Mouse (Mus musculus) limb, embryonic 14.5 days (tissue): ENCODE data around the gene Angptl2. TPM values are rescaled to one million over a fixed set of nuclear protein-coding genes. Genes with fewer than 3 reads are reported as not detected.
A peak's percentile ranks its signal among the peaks of the same experiment; 100 is the strongest.

Experiments used
- ATAC-seq: fragments of 200-750 bp; cut with Nextera tagmentation; 2 replicates; pipeline ENCODE4 v1.8.0; 2017; ENCODE audit warnings: low read depth, moderate number of reproducible peaks, moderate TSS enrichment; ENCODE audit not compliant: low FRiP score
- DNase-seq: peaks from one replicate; pipeline ENCODE4 v3.0.0-alpha.2; 2015; ENCODE audit warnings: low spot score
- H3K27ac ChIP-seq: fragments of 300-500 bp; sonication (generic); replicated peaks from 2 replicates; pipeline ENCODE4 v1.5.1; 2014; ENCODE audit warnings: low read depth, mild to moderate bottlenecking, low read length, moderate library complexity, mixed read lengths
- H3K27me3 ChIP-seq: fragments of 300-500 bp; sonication (generic); 2 replicates; pipeline ENCODE4 v1.6.1; 2014; ENCODE audit warnings: low read length, mixed read lengths; ENCODE audit not compliant: control insufficient read depth, insufficient read depth
- H3K36me3 ChIP-seq: fragments of 300-500 bp; sonication (generic); 2 replicates; pipeline ENCODE4 v1.6.1; 2014; ENCODE audit warnings: mild to moderate bottlenecking, low read length, moderate library complexity, mixed read lengths; ENCODE audit not compliant: control insufficient read depth, insufficient read depth
- H3K4me1 ChIP-seq: fragments of 300-500 bp; sonication (generic); 2 replicates; pipeline ENCODE4 v1.6.1; 2014; ENCODE audit warnings: antibody characterized with exemption, low read length, mixed read lengths; ENCODE audit not compliant: control insufficient read depth, insufficient read depth
- H3K4me2 ChIP-seq: fragments of 300-500 bp; sonication (generic); replicated peaks from 2 replicates; pipeline ENCODE4 v1.6.1; 2014; ENCODE audit warnings: low read depth, mild to moderate bottlenecking, low read length, moderate library complexity; ENCODE audit not compliant: severe bottlenecking
- H3K4me3 ChIP-seq: fragments of 300-500 bp; sonication (generic); replicated peaks from 2 replicates; pipeline ENCODE4 v1.5.1; 2014; ENCODE audit warnings: low read length
- H3K9ac ChIP-seq: fragments of 300-500 bp; sonication (generic); 2 replicates; pipeline ENCODE4 v1.6.1; 2014; ENCODE audit warnings: mild to moderate bottlenecking, low read depth, low read length, moderate library complexity; ENCODE audit not compliant: severe bottlenecking
- H3K9me3 ChIP-seq: fragments of 300-500 bp; sonication (generic); 2 replicates; pipeline ENCODE4 v1.6.1; 2016; ENCODE audit warnings: low read length; ENCODE audit not compliant: control insufficient read depth
- POLR2A ChIP-seq: fragments of 200-500 bp; IDR thresholded peaks from 2 replicates; pipeline ENCODE4 v1.8.0; 2012; ENCODE audit warnings: inconsistent platforms, mild to moderate bottlenecking, moderate library complexity, borderline replicate concordance; ENCODE audit not compliant: insufficient read depth, insufficient read length; ENCODE audit errors: extremely low read depth
- WGBS: fragments of 180-500 bp; shearing (Covaris S2); extraction: QIAGEN DNeasy Blood & Tissue Kit; methylation state at CpG from one replicate; pipeline ENCODE4 v1.1.7; 2014; 5-methylcytosine and 5-hydroxymethylcytosine counted together
- polyA plus RNA-seq, 2 experiments: library from polyadenylated mRNA; depleted of rRNA in 1 of 2; stranded (reverse) in 1 of 2; unstranded in 1 of 2; fragments of >200 nt; fragmentation: Nextera tagmentation in 1 of 2; extraction: Ambion mirVana in 1 of 2; gene quantifications; 2 replicates each; pipeline versions ENCODE4 v1.2.1 to v1.2.3; 2012 to 2014

The Angptl2 gene
- polyA plus RNA-seq, 2 experiments = 67.2 to 104 TPM

DNA sequence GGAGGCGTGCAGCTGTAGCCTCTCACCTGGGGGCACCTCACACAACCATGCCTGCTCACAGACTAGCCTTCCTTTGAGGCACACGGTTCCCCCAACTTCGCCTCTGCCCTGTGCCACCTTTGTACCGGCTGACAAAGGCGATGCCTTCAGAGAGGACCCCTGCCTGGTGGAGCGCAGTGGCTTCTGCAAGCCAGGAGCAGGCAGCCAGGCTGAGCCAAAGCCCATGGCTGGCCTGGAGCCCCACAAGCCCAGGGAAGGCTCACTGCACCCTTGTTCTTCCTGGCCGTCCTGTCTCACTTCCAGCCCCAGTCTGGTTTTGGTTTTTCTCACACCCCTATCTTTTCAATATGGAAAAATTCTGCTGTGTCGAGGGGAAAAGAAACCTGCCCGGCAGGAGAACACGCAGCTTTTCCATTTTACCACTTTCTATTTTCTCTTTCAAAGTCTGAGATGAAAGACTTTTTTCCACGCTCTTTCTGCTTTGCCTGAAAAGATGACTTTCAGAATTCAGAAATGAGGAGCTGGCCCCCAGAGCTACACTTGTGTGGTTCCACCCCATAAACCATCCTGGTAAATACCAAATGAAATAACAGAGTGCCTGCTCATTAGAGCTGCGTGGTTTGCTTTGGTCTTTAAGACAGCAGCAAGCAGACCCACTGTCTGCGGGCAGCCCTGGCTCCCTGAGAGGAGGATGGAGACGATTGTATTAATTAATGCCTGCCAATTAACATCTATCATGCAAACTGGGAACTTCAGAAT, 36.5 kb upstream of the Angptl2 start:
- peak overlapping the region; percentile 92 for H3K27ac ChIP-seq
- peaks cover 34% of the 10 kb centered on the region for H3K4me1 ChIP-seq
- no peaks in the 10 kb centered on the region for H3K9me3 ChIP-seq
- no peak overlapping the region for H3K9ac ChIP-seq
- ATAC-seq (peak; percentile 12; the same call in 1 of the 2 replicates), DNase-seq (no peak)
- no peaks in the 10 kb centered on the region for H3K27me3 ChIP-seq
- H3K4me2 ChIP-seq = 0 out of 2 replicates have a peak overlapping the region, but pooled peaks have one; percentile 7
- H3K4me3 ChIP-seq = no peak overlapping the region
- H3K36me3 ChIP-seq = no peaks in the 10 kb centered on the region
- 32% methylated on average over 13 of the region's 14 CpGs for WGBS
- TF ChIP-seq POLR2A = no peak

DNA sequence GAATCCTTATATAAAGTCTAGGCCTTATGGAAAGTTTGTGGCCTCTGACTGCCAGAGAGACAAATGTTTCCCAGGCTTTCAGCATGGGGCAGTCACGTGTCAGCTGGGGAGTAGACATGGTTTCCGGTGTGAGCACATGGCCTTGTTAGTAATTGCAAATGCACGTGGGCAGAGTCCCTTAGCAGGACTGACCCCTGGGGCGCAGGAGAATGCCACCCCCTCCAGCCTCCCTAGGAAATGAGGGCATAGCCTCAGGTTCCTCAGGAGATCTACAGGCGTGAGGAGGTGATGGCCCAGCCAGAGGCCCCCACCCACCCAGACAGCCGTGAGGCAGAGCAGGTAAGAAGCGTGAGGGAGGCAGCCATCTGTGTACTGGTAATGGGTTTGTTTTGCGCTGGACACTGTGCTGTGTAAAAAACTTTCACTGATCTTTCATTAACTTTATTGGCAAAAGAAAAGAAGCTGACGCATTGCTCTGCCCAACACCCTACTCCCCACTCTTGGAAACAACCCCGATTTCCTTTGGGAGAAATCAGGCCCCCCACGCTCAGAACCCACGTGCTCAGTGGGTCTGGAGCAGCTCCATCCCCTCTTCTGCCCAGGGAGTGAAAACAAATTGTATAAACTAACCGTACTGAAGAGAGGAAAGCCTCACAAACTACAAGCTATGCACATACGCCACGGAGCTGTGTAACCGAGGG, 35.8 kb upstream of the Angptl2 start:
- WGBS = 27% methylated on average over 16 of the region's 16 CpGs
- no peak overlapping the region for H3K9ac ChIP-seq
- H3K27ac ChIP-seq = peak overlapping the region; percentile 92
- peak; percentile 54 for DNase-seq
- H3K36me3 ChIP-seq = no peaks in the 10 kb centered on the region
- no peak for TF ChIP-seq POLR2A
- no peak overlapping the region for H3K4me3 ChIP-seq
- ATAC-seq = peak; percentile 52; the same call in 1 of the 2 replicates
- H3K27me3 ChIP-seq = no peaks in the 10 kb centered on the region
- H3K9me3 ChIP-seq = no peaks in the 10 kb centered on the region
- peak overlapping the region; percentile 7; the same call in 1 of the 2 replicates for H3K4me2 ChIP-seq
- H3K4me1 ChIP-seq = peaks cover 38% of the 10 kb centered on the region

DNA sequence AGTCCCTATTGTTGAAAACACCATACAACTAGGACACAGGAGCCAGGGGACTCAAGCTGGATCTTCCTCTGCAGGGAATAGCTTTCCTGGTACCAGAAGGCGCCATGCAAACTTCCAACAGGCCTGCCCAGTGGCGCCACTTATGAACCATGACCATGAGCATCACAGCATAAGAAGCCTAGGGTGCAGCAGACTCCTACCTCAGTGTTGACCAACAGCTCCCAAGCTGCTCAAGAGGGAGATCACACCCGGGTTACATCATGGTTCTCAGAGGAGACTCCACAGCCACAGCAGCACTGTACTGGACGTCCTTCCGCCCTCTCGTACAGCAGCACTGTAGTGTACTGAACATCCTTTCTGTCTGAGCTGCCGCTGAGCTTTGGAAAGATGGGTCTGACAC, 32.5 kb upstream of the Angptl2 start:
- ATAC-seq (no peak), DNase-seq (no peak)
- 94% methylated on average over 7 of the region's 7 CpGs for WGBS

DNA sequence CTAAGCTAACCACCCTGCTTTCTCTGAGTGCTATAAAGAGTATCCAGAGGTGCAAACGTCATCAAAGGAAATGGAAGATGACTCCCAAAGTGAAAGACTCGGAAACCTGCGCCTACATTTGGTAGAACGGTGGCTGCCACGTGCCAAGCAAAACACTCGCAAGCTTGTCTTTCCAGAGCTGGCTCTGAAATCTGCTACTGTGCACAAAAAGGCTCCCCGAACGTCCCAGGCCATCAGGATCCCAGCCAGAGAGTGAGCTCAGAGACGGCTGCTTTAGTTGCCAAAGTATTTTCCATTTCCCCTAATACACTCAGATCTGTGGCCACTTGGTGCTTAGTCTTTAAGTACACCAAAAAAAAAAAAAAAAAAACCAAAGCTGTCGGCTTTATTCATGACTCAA, 31.2 kb upstream of the Angptl2 start:
- DNase-seq (peak; percentile 73), ATAC-seq (0 out of 2 replicates have a peak, but pooled peaks have one; percentile 38)
- H3K4me3 ChIP-seq = no peak overlapping the region
- H3K4me1 ChIP-seq = peaks cover 28% of the 10 kb centered on the region
- no peaks in the 10 kb centered on the region for H3K27me3 ChIP-seq
- H3K4me2 ChIP-seq = no peak overlapping the region
- H3K27ac ChIP-seq = no peak overlapping the region
- TF ChIP-seq POLR2A = no peak
- H3K36me3 ChIP-seq = no peaks in the 10 kb centered on the region
- WGBS = 51% methylated on average over 10 of the region's 10 CpGs
- H3K9ac ChIP-seq = no peak overlapping the region
- H3K9me3 ChIP-seq = no peaks in the 10 kb centered on the region

More for the DNA sequence above, 32.5 kb upstream of the Angptl2 start:
- no peak for TF ChIP-seq POLR2A
- no peaks in the 10 kb centered on the region for H3K36me3 ChIP-seq
- no peak overlapping the region for H3K4me2 ChIP-seq
- peaks cover 41% of the 10 kb centered on the region for H3K4me1 ChIP-seq
- no peaks in the 10 kb centered on the region for H3K27me3 ChIP-seq
- no peak overlapping the region for H3K27ac ChIP-seq
- H3K9ac ChIP-seq = no peak overlapping the region
- H3K9me3 ChIP-seq = no peaks in the 10 kb centered on the region
- no peak overlapping the region for H3K4me3 ChIP-seq

DNA sequence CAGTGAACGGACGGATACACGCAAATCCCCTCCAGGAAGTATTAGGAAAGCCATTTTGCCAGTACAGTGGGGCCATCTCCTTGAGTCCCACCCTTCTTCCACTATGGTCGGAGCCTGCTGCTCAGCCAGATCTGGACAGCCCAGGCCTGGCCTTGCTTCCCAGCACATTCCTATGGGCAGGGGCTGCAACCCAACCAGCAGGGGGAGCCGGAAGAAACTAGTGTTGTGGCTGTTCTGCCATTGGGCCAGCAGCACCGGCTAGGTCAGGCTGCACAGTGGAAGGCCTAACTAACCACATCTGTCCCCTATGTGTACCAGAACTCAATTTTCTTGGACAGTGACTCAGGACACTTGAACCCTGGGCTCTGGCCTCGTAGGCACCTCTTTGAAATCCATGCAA, 30.6 kb upstream of the Angptl2 start:
- H3K9me3 ChIP-seq = no peaks in the 10 kb centered on the region
- no peak overlapping the region for H3K4me2 ChIP-seq
- 69% methylated on average over 7 of the region's 7 CpGs for WGBS
- DNase-seq (no peak), ATAC-seq (no peak)
- no peaks in the 10 kb centered on the region for H3K27me3 ChIP-seq
- peak overlapping the region; percentile 54; the same call in 1 of the 2 replicates for H3K27ac ChIP-seq
- no peaks in the 10 kb centered on the region for H3K36me3 ChIP-seq
- no peak overlapping the region for H3K9ac ChIP-seq
- H3K4me1 ChIP-seq = peaks cover 22% of the 10 kb centered on the region
- TF ChIP-seq POLR2A = no peak
- H3K4me3 ChIP-seq = no peak overlapping the region
